Mouse (Mus musculus) ES-E14 (cell line): ENCODE results near the gene Gm11595.
"Not testable (repeated sequence)": the region's sequence is repeated elsewhere in the genome, so short reads cannot be mapped to it uniquely, and the experiment has no call there.

Source experiments
- CHD2 ChIP-seq: IDR thresholded peaks from 2 replicates; pipeline ENCODE4 v1.6.1; 2014; ENCODE audit warnings: mild to moderate bottlenecking, low read depth, low read length, inconsistent platforms
- MAFK ChIP-seq: IDR thresholded peaks from 2 replicates; pipeline ENCODE4 v1.6.1; 2014; ENCODE audit warnings: mild to moderate bottlenecking, low read depth, low read length, inconsistent platforms; ENCODE audit not compliant: insufficient read depth
- ZC3H11A ChIP-seq: IDR thresholded peaks from 2 replicates; pipeline ENCODE4 v1.6.1; 2012; ENCODE audit warnings: low read depth, mild to moderate bottlenecking, inconsistent platforms, low read length, borderline replicate concordance
- ZNF384 ChIP-seq: IDR thresholded peaks from 2 replicates; pipeline ENCODE4 v1.6.1; 2012; ENCODE audit warnings: low read depth, low read length, inconsistent platforms

GRCm38 (mm10) chr11:99798832-99799231 lies 26.1 kb upstream of the Gm11595 start, which contains the start of gene Gm11569:
- TF ChIP-seq CHD2, ZC3H11A, ZNF384, MAFK: not testable (repeated sequence)
